8 mouse cellular contexts compared by ENCODE assay signal in genomic region chr11:59141772-59142370, GRCm38 (mm10). TPM values are rescaled to one million over a fixed set of nuclear protein-coding genes. Genes with fewer than 3 reads are reported as not detected.
DNase-seq lines count a peak whose midpoint lies in the region; ATAC-seq and TF ChIP-seq lines count a peak whose summit lies in the region.

No protein-coding gene starts in this region.

- no peak for TF ChIP-seq CTCF in left cerebral cortex, adult 2 months (IDR thresholded peaks at IDR 0.05)

- H3K36me3 ChIP-seq in forebrain, embryonic 12.5 days (replicated peaks) = no peaks in the 10 kb centered on the region
- no peaks in the 10 kb centered on the region for H3K36me3 ChIP-seq in forebrain, embryonic 16.5 days (ENCODE audit: control insufficient read depth, insufficient read depth)
- H3K36me3 ChIP-seq in midbrain, embryonic 11.5 days (ENCODE audit: control insufficient read depth, insufficient read depth, low read length) = no peaks in the 10 kb centered on the region

- H3K27ac ChIP-seq in forebrain, embryonic 12.5 days = no peak overlapping the region
- no peak overlapping the region for H3K27ac ChIP-seq in forebrain, embryonic 16.5 days (ENCODE audit: low read length)
- no peak overlapping the region for H3K27ac ChIP-seq in midbrain, embryonic 11.5 days (ENCODE audit: low read depth, low read length)
- H3K27ac ChIP-seq in left cerebral cortex, adult 2 months = no peak overlapping the region

- H3K9me3 ChIP-seq in forebrain, embryonic 12.5 days = no peaks in the 10 kb centered on the region
- no peaks in the 10 kb centered on the region for H3K9me3 ChIP-seq in forebrain, embryonic 16.5 days (ENCODE audit: control insufficient read depth, low read length)
- no peaks in the 10 kb centered on the region for H3K9me3 ChIP-seq in midbrain, embryonic 11.5 days (ENCODE audit: control insufficient read depth, low read length)

- peak; percentile 65 for DNase-seq in R1 (ENCODE audit: low read depth, low spot score)
- DNase-seq in induced T-regulatory cell, adult 2 months (ENCODE audit: low read depth) = peak; percentile 13
- peak; percentile 93 for DNase-seq in midbrain, embryonic 11.5 days (ENCODE audit: low spot score, missing footprints)
- DNase-seq in urinary bladder, postnatal 36 days (ENCODE audit: low spot score in 2 of 2) = no peak
- no peak for DNase-seq in left cerebral cortex, adult 2 months (ENCODE audit: extremely low spot score in 1 of 2, low spot score in 2 of 2)
- no peak for DNase-seq in layer of hippocampus, postnatal 14 days (ENCODE audit: low spot score in 2 of 2)

- peak overlapping the region; percentile 31 for H3K4me2 ChIP-seq in forebrain, embryonic 12.5 days
- H3K4me2 ChIP-seq in forebrain, embryonic 16.5 days (ENCODE audit: low read length) = no peak overlapping the region
- peak overlapping the region; percentile 28; the same call in 1 of the 2 replicates for H3K4me2 ChIP-seq in midbrain, embryonic 11.5 days

- H3K4me3 ChIP-seq in forebrain, embryonic 12.5 days (replicated peaks) = no peak overlapping the region
- H3K4me3 ChIP-seq in forebrain, embryonic 16.5 days (replicated peaks; ENCODE audit: low read length) = no peak overlapping the region
- H3K4me3 ChIP-seq in midbrain, embryonic 11.5 days (ENCODE audit: low read depth, low read length) = no peak overlapping the region
- H3K4me3 ChIP-seq in left cerebral cortex, adult 2 months = no peak overlapping the region

- peaks cover 33% of the 10 kb centered on the region for H3K27me3 ChIP-seq in forebrain, embryonic 12.5 days
- peaks cover 8% of the 10 kb centered on the region for H3K27me3 ChIP-seq in forebrain, embryonic 16.5 days (replicated peaks; ENCODE audit: control insufficient read depth, insufficient read depth, low read length)
- H3K27me3 ChIP-seq in midbrain, embryonic 11.5 days (ENCODE audit: control insufficient read depth, insufficient read depth, low read length) = peaks cover 6% of the 10 kb centered on the region

- H3K9ac ChIP-seq in forebrain, embryonic 12.5 days = no peak overlapping the region
- H3K9ac ChIP-seq in forebrain, embryonic 16.5 days (replicated peaks; ENCODE audit: low read depth, low read length) = no peak overlapping the region
- H3K9ac ChIP-seq in midbrain, embryonic 11.5 days (ENCODE audit: low read length) = no peak overlapping the region

- ATAC-seq in forebrain, embryonic 12.5 days (ENCODE audit: low FRiP score) = no peak
- ATAC-seq in forebrain, embryonic 16.5 days = no peak
- 0 out of 2 replicates have a peak, but pooled peaks have one; percentile 54 for ATAC-seq in midbrain, embryonic 11.5 days (ENCODE audit: low FRiP score)

- H3K4me1 ChIP-seq in forebrain, embryonic 12.5 days = 0 out of 2 replicates have a peak, but pooled peaks cover 2% of the 10 kb centered on the region
- no peaks in the 10 kb centered on the region for H3K4me1 ChIP-seq in forebrain, embryonic 16.5 days (replicated peaks; ENCODE audit: control insufficient read depth, insufficient read depth, low read length)
- H3K4me1 ChIP-seq in midbrain, embryonic 11.5 days (ENCODE audit: control insufficient read depth, insufficient read depth, low read length) = no peaks in the 10 kb centered on the region

- WGBS in forebrain, embryonic 12.5 days = 12% methylated on average over 14 of the region's 14 CpGs
- 10% methylated on average over 14 of the region's 14 CpGs for WGBS in forebrain, embryonic 16.5 days
- 14% methylated on average over 14 of the region's 14 CpGs for WGBS in midbrain, embryonic 11.5 days

- intact Hi-C loops in left cerebral cortex, adult 2 months (cut with DNase I) = no loop called here

RNA-seq across cellular contexts. Expression of gene Obscn, which starts 5.7 kb away (rescaled TPM):
- polyA plus RNA-seq in forebrain, embryonic 12.5 days (2016; fragmentation: Nextera tagmentation; extraction: Ambion mirVana) = not detected in 2 replicates
- polyA plus RNA-seq in forebrain, embryonic 16.5 days (2015; fragmentation: Nextera tagmentation; extraction: Ambion mirVana) = 0.11 and 0.25 TPM in 2 replicates
- 0.03 and 0.04 TPM in 2 replicates for polyA plus RNA-seq in midbrain, embryonic 11.5 days (2014; fragmentation: Nextera tagmentation; extraction: Ambion mirVana)
- 1 to 10 TPM; 1.5 to 1.9 TPM for total RNA-seq in left cerebral cortex, adult 2 months (2021)
- total RNA-seq in layer of hippocampus, postnatal 14 days (2021) = 1 to 10 TPM; 2.2 to 2.4 TPM

RNA-seq across cellular contexts. Expression of gene Iba57, which starts 21.7 kb away (rescaled TPM):
- 5.9 and 6.6 TPM in 2 replicates for polyA plus RNA-seq in forebrain, embryonic 12.5 days (2016; fragmentation: Nextera tagmentation; extraction: Ambion mirVana)
- polyA plus RNA-seq in forebrain, embryonic 16.5 days (2015; fragmentation: Nextera tagmentation; extraction: Ambion mirVana) = 7.9 and 8.0 TPM in 2 replicates
- 2.1 and 3.5 TPM in 2 replicates for polyA plus RNA-seq in midbrain, embryonic 11.5 days (2014; fragmentation: Nextera tagmentation; extraction: Ambion mirVana)
- 1 to 10 TPM; 7.4 to 7.8 TPM for total RNA-seq in left cerebral cortex, adult 2 months (2021)
- 1 to 10 TPM; 7.7 to 9.9 TPM for total RNA-seq in layer of hippocampus, postnatal 14 days (2021)

RNA-seq across cellular contexts. Expression of gene Gjc2, which starts 41.1 kb away (rescaled TPM):
- 0.09 and 0.26 TPM in 2 replicates for polyA plus RNA-seq in forebrain, embryonic 12.5 days (2016; fragmentation: Nextera tagmentation; extraction: Ambion mirVana)
- polyA plus RNA-seq in forebrain, embryonic 16.5 days (2015; fragmentation: Nextera tagmentation; extraction: Ambion mirVana) = 0.11 and 0.30 TPM in 2 replicates
- not detected in 2 replicates for polyA plus RNA-seq in midbrain, embryonic 11.5 days (2014; fragmentation: Nextera tagmentation; extraction: Ambion mirVana)
- 1 to 10 TPM; 7.4 to 8.0 TPM for total RNA-seq in left cerebral cortex, adult 2 months (2021)
- 10 to 100 TPM; 20.6 to 21.1 TPM for total RNA-seq in layer of hippocampus, postnatal 14 days (2021)

RNA-seq across cellular contexts. Expression of gene Guk1, which starts 50.1 kb away (rescaled TPM):
- 83.4 and 95.5 TPM in 2 replicates for polyA plus RNA-seq in forebrain, embryonic 12.5 days (2016; fragmentation: Nextera tagmentation; extraction: Ambion mirVana)
- polyA plus RNA-seq in forebrain, embryonic 16.5 days (2015; fragmentation: Nextera tagmentation; extraction: Ambion mirVana) = 181 and 201 TPM in 2 replicates
- 92.9 and 96.6 TPM in 2 replicates for polyA plus RNA-seq in midbrain, embryonic 11.5 days (2014; fragmentation: Nextera tagmentation; extraction: Ambion mirVana)
- total RNA-seq in left cerebral cortex, adult 2 months (2021) = 100 to 1,000 TPM; 135 TPM
- 100 to 1,000 TPM; 124 to 128 TPM for total RNA-seq in layer of hippocampus, postnatal 14 days (2021)

Comparison
In these comparisons a context has a peak if more than half of its experiments do, and no peak if none do; other contexts are left out.
1. DNase-seq: peak in R1 (single experiment), induced T-regulatory cell, adult 2 months (single experiment) and midbrain, embryonic 11.5 days (single experiment); none in urinary bladder, postnatal 36 days (0 of 2), left cerebral cortex, adult 2 months (0 of 2) and layer of hippocampus, postnatal 14 days (0 of 2).